Mouse (Mus musculus) 416B (cell line): Measurements from ENCODE around the gene Banf2.
A peak's percentile ranks its signal among the peaks of the same experiment; 100 is the strongest.

ENCODE experiments used
- DNase-seq: peaks from one replicate; pipeline ENCODE4 v3.0.0; 2011; ENCODE audit warnings: low read depth

Banf2 gene

GRCm38 (mm10) chr2:144101463-144101961 is 68.7 kb downstream of the Banf2 start:
- DNase-seq: no peak

- DNase-seq: no peak
Measured at GRCm38 (mm10) chr2:144107374-144107773, 74.5 kb downstream of the Banf2 start.

GRCm38 (mm10) chr2:144107810-144108209 is 75.0 kb downstream of the Banf2 start:
- DNase-seq: no peak

GRCm38 (mm10) chr2:144108376-144108775 is 75.5 kb downstream of the Banf2 start:
- DNase-seq: peak; percentile 3

GRCm38 (mm10) chr2:144111966-144112365 is 79.1 kb downstream of the Banf2 start:
- no peak for DNase-seq

GRCm38 (mm10) chr2:144112666-144113065 is 79.8 kb downstream of the Banf2 start:
- peak; percentile 11 for DNase-seq

- no peak for DNase-seq
Measured at GRCm38 (mm10) chr2:144118061-144118460, 85.2 kb downstream of the Banf2 start.

- no peak for DNase-seq
Measured at GRCm38 (mm10) chr2:144120186-144120823, 87.4 kb downstream of the Banf2 start.

- DNase-seq: no peak
Measured at GRCm38 (mm10) chr2:144122068-144122467, 89.2 kb downstream of the Banf2 start.
